Mouse (Mus musculus) mouse embryonic stem cell (cell line): ENCODE results near the gene Abcb4.
"Not testable (repeated sequence)": the region's sequence is repeated elsewhere in the genome, so short reads cannot be mapped to it uniquely, and the experiment has no call there.

Experiments used
- in situ Hi-C, 2 experiments: fragments of 300-500 bp; cut with MboI; formaldehyde crosslinking; loops; 1 replicate in 1 of 2; 3 replicates in 1 of 2; pipeline ENCODE4 v1.14.3; 2019 to 2020; ENCODE audit warnings: low sequenced_read_pairs in 2 of 2, low pct_unique_long_range_greater_than_20kb in 1 of 2, mixed read lengths in 1 of 2; ENCODE audit not compliant: unreplicated experiment in 1 of 2

The Abcb4 gene

GRCm38 (mm10) chr5:8901001-8901400 lies 7.5 kb downstream of the Abcb4 start:
- in situ Hi-C loops = no loop called here

DNA sequence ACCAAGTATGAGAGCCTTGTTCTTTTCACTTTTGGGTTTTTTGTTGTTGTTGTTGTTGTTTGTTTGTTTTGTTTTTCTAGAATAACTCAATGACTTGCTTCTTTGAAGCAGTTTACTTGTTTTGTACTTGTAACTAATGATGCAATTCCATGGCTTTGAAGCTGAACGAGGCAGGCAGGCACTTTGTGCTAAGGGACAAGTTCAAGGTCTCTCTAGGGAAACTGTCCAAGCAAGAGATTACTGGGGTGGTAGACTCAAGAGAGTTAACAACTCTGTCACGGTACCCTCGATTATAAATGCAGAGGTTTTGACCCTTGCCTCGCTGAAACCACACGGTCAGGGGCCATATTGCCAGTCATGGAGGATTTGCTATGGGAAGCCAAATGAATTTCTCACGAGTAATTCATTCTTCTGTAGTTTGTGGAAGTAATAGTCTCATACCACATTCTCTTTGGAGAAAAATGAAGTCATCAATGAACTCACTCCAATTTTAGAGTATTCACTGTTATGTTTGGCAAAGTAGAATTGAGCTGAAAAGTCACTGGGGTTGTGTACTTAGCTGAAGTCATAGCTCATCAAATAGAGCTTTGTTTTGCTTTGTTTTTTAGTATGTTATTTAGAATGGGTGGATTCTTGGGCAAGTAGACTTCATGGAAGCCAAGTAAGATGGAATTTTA lies 8.8 kb downstream of the Abcb4 start:
- in situ Hi-C loops = no loop called here

- in situ Hi-C loops = no loop called here
Measured at GRCm38 (mm10) chr5:8904539-8904938, 11.0 kb downstream of the Abcb4 start.

GRCm38 (mm10) chr5:8911567-8912198 lies 18.2 kb downstream of the Abcb4 start:
- in situ Hi-C loops = no loop called here

- in situ Hi-C loops = no loop called here
Measured at GRCm38 (mm10) chr5:8916400-8916799, 22.9 kb downstream of the Abcb4 start.

DNA sequence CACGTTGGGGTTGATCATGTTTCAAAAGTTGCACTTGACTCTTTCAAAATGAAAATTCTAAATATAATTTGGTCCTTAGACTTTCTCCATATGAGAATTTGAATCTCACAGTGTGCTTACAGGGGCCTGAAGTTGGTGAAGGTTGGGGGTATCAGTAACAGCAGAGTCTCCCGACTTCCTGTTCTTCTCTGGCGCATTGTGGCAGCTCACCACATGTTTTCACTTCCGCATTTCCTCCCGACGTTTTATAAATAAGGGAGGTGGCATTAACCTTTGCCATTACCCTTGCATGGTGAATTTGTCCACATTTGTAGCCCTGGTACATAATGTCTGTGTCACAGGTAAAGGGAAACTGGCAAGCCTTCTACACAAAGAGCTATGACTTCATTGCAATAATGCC lies 23.6 kb downstream of the Abcb4 start:
- in situ Hi-C loops = no loop called here

GRCm38 (mm10) chr5:8928440-8928839 lies 34.9 kb downstream of the Abcb4 start:
- in situ Hi-C loops = no loop called here

DNA sequence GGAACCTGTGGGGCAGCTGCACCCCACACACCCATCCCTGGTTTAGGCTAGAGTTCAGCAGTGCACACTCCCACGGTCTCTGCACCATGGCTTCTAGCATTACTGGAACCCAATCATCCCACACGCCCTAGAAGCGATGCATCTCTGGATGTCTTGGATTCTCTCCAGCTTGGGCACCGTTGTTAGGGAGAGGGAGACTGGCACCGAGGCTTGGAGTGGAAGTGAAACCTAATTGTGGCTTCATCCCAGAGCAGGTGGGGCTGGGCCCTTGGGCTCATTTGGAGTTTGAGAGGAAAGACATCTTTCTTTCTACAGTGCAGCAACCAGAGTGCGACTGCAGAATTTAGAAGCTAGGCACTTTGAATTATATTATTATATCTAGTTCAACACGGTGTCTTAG lies 44.4 kb downstream of the Abcb4 start:
- in situ Hi-C loops = no loop called here

DNA sequence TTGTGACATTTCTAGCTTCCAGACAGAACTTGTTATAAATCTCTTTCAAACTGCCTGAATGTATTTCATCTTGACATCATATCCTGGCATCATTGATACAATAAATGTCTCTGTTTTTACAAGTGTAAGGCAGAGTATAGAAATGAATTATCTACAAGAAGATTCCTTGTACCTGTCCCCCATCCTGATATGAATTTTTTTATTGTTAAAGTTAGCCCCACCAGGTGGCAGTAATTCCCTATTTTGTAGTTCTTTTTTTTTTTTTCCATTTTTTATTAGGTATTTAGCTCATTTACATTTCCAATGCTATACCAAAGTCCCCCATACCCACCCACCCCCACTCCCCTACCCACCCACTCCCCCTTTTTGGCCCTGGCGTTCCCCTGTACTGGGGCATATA lies 47.7 kb downstream of the Abcb4 start:
- in situ Hi-C loops = not testable (repeated sequence)

- in situ Hi-C loops = no loop called here
Measured at GRCm38 (mm10) chr5:8943836-8944235, 50.3 kb downstream of the Abcb4 start.

DNA sequence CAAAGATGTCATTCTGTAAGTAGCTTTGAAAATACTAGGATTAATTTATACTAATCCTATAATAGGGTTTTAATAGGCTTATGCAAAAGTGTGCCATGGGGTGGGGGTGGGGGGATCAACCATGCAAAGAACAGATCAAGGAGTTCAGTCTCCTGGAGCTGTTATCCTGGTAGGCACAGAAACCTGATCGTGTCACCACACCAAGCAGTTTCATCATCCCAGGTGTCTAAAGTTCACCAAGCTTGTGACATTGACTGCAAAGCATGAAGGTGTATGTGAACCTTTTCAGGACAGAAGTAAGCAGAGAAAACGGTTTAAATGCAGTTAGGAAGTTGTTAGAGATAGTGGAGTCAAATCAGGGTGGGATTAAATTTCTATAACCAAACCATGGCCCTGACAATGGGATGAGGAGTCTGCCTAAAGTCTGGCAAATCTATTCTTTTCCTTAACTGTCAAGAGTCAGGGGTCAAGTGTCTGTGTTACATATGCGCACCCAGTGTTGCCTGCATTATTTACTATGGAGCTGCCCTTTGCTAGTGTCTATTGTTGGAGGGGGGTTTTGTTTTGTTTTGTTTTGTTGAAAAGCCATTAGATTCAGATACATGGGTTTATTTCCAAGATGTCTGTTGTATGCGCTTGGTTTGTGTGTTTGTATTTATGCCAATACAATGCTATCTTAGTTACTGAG lies 54.0 kb downstream of the Abcb4 start:
- in situ Hi-C loops = no loop called here

GRCm38 (mm10) chr5:8953660-8954059 lies 60.1 kb downstream of the Abcb4 start:
- in situ Hi-C loops = no loop called here

GRCm38 (mm10) chr5:8955544-8955943 lies 62.0 kb downstream of the Abcb4 start:
- in situ Hi-C loops = no loop called here

- in situ Hi-C loops = no loop called here
Measured at GRCm38 (mm10) chr5:8960534-8960933, 67.0 kb downstream of the Abcb4 start.

- in situ Hi-C loops = no loop called here
Measured at GRCm38 (mm10) chr5:8964487-8964886, 71.0 kb downstream of the Abcb4 start.

DNA sequence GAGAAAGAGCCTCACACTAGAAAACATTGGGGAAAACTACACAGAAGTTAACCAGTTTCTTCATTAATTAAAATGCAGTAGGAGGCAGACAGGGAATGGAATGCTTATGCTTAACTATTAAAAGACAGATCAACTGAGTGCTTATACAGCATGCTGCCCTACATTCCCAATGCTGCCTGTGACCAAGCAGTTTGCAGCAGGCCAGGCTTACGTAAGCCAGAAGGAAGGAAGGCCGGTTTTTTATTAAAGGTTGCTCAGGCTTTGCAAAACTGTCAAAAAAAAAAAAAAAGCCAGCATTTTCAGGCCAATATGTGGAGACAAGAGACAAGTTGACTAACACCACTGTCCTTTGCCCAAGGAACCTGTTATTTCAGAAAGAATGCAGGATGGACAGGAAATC lies 77.2 kb downstream of the Abcb4 start:
- in situ Hi-C loops = no loop called here

DNA sequence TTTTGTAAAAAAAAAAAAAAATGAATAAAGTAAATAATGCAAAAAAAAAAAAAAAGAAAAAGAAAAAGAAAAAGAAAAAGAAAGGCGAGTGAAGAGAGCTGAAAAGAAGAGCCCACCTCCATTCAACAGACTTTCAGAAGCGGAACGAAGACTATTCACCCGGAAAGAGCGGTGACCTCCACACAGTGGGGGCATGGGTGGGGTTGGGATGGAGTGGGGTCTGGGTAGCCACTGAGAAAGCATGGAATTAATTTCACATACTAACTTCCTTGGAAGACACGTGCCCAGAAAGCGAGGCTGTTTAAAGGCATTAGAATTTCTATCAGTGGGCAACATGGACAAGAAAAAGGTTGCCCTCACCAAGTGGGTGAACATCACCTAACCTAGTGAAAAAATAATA lies 78.8 kb downstream of the Abcb4 start:
- in situ Hi-C loops = no loop called here

DNA sequence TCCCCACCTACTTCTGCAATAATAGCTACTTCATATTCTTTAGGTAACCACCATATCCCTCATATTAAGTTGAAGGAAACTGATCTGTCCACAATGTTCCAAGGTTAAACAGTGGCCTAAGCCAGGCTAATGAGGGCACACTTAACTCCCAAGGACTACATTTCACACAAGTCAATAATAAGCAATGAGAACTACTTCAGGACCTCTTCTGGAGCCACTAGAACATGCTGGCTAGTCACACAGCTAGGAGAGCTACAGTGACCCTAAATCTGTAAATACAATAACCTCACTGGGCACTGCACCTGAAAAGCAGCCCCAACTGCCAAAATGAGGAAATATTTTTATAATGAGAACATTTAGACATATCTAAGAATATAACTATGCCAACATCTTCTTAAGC lies 81.2 kb downstream of the Abcb4 start:
- in situ Hi-C loops = no loop called here

DNA sequence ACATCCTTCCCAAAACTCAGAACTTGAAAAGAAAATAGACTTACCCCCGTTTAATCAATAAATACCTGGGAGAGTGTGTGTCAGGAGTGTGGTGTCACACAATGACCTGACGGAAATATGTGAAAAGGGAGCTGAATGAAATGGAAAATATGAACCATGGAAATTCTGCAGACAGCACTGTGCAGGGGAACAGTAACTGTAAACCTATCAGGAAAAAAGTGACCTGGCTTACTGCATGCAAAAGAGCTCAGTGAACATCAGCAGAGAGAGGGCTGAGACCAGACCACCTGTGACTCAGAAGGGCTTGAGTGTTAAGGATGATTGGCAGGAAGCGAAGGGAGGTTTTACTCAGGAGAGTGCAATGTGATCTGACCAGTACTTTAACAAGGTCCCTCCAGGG lies 92.0 kb downstream of the Abcb4 start:
- in situ Hi-C loops = no loop called here

DNA sequence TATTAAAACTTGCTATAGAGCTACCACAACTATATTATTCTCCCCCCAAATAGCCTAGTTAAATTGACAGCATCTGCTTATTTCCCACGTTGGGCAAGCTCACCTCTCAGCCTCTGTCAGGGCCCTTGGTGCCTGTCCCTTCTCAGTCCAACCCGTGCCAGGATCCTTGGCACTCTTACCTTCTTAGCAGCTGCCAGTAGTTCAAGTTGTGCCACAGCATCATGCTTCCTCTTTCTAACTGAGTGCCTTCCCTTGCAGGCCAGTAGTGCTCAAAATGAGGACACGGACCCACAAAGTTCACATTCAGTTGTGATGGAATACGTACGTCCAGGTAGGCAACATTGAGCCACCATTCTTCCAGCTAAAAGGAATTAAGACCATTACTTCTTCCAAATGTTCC lies 94.4 kb downstream of the Abcb4 start:
- in situ Hi-C loops = no loop called here
